Mouse (Mus musculus): ENCODE results near the gene Gm17581. TPM values are rescaled to one million over a fixed set of nuclear protein-coding genes. Genes with fewer than 3 reads are reported as not detected.

Gm17581 gene
- not detected for polyA plus RNA-seq (2014; fragmentation: Illumina TruSeq; extraction: RNeasy Lipid Tissue Mini Kit (QIAGEN cat#74804); ENCODE audit: low read depth, low replicate concordance)

GRCm38 (mm10) chr2:155735766-155736165 lies at the start of gene Gm17581:
TSS of gene Gm17581 (minus strand) at chr2:155735866.

GRCm38 (mm10) chr2:155774927-155775684 lies 39.4 kb upstream of the Gm17581 start, which contains the start of gene Mmp24:
TSS of gene Mmp24 (plus strand) at chr2:155775342.

GRCm38 (mm10) chr2:155751014-155751786 lies 15.5 kb upstream of the Gm17581 start, which contains the start of gene Procr:
TSS of gene Procr (plus strand) at chr2:155751117.

GRCm38 (mm10) chr2:155729158-155729645 lies 6.5 kb downstream of the Gm17581 start, which contains the start of gene Edem2:
TSS of gene Edem2 (minus strand) at chr2:155729475.

GRCm38 (mm10) chr2:155691723-155692493 lies 43.8 kb downstream of the Gm17581 start, which contains the start of gene Trpc4ap:
TSS of gene Trpc4ap (minus strand) at chr2:155692384.

Other genes with a start within 250 kb of the Gm17581 start
- gene Acss2, start 217.9 kb downstream of the Gm17581 start, polyA plus RNA-seq (2014; fragmentation: Illumina TruSeq; extraction: RNeasy Lipid Tissue Mini Kit (QIAGEN cat#74804); ENCODE audit: low read depth, low replicate concordance): 73.7 TPM
- gene Ggt7, start 217.6 kb downstream of the Gm17581 start, polyA plus RNA-seq (2014; fragmentation: Illumina TruSeq; extraction: RNeasy Lipid Tissue Mini Kit (QIAGEN cat#74804); ENCODE audit: low read depth, low replicate concordance): not detected
- 31.7 TPM for gene Gss, start 143.1 kb downstream of the Gm17581 start, polyA plus RNA-seq (2014; fragmentation: Illumina TruSeq; extraction: RNeasy Lipid Tissue Mini Kit (QIAGEN cat#74804); ENCODE audit: low read depth, low replicate concordance)
- not detected for gene Myh7b, start 124.7 kb downstream of the Gm17581 start, polyA plus RNA-seq (2014; fragmentation: Illumina TruSeq; extraction: RNeasy Lipid Tissue Mini Kit (QIAGEN cat#74804); ENCODE audit: low read depth, low replicate concordance)
- 81.1 TPM for gene Trpc4ap, start 43.5 kb downstream of the Gm17581 start, polyA plus RNA-seq (2014; fragmentation: Illumina TruSeq; extraction: RNeasy Lipid Tissue Mini Kit (QIAGEN cat#74804); ENCODE audit: low read depth, low replicate concordance)
- gene Edem2, start 6.4 kb downstream of the Gm17581 start, polyA plus RNA-seq (2014; fragmentation: Illumina TruSeq; extraction: RNeasy Lipid Tissue Mini Kit (QIAGEN cat#74804); ENCODE audit: low read depth, low replicate concordance): 9.0 TPM
- 1.3 TPM for gene Procr, start 15.3 kb upstream of the Gm17581 start, polyA plus RNA-seq (2014; fragmentation: Illumina TruSeq; extraction: RNeasy Lipid Tissue Mini Kit (QIAGEN cat#74804); ENCODE audit: low read depth, low replicate concordance)
- gene Mmp24, start 39.5 kb upstream of the Gm17581 start, polyA plus RNA-seq (2014; fragmentation: Illumina TruSeq; extraction: RNeasy Lipid Tissue Mini Kit (QIAGEN cat#74804); ENCODE audit: low read depth, low replicate concordance): not detected
- 15.5 TPM for gene BC029722, start 83.6 kb upstream of the Gm17581 start, polyA plus RNA-seq (2014; fragmentation: Illumina TruSeq; extraction: RNeasy Lipid Tissue Mini Kit (QIAGEN cat#74804); ENCODE audit: low read depth, low replicate concordance)
- gene Eif6, start 91.1 kb upstream of the Gm17581 start, polyA plus RNA-seq (2014; fragmentation: Illumina TruSeq; extraction: RNeasy Lipid Tissue Mini Kit (QIAGEN cat#74804); ENCODE audit: low read depth, low replicate concordance): 5.1 TPM
- not detected for gene Fam83c, start 99.0 kb upstream of the Gm17581 start, polyA plus RNA-seq (2014; fragmentation: Illumina TruSeq; extraction: RNeasy Lipid Tissue Mini Kit (QIAGEN cat#74804); ENCODE audit: low read depth, low replicate concordance)
- 78.5 TPM for gene Uqcc1, start 194.4 kb upstream of the Gm17581 start, polyA plus RNA-seq (2014; fragmentation: Illumina TruSeq; extraction: RNeasy Lipid Tissue Mini Kit (QIAGEN cat#74804); ENCODE audit: low read depth, low replicate concordance)
- not detected for gene Gm15557, start 204.9 kb upstream of the Gm17581 start, polyA plus RNA-seq (2014; fragmentation: Illumina TruSeq; extraction: RNeasy Lipid Tissue Mini Kit (QIAGEN cat#74804); ENCODE audit: low read depth, low replicate concordance)
- gene Gdf5, start 209.5 kb upstream of the Gm17581 start, polyA plus RNA-seq (2014; fragmentation: Illumina TruSeq; extraction: RNeasy Lipid Tissue Mini Kit (QIAGEN cat#74804); ENCODE audit: low read depth, low replicate concordance): not detected
- gene Cep250, start 220.6 kb upstream of the Gm17581 start, polyA plus RNA-seq (2014; fragmentation: Illumina TruSeq; extraction: RNeasy Lipid Tissue Mini Kit (QIAGEN cat#74804); ENCODE audit: low read depth, low replicate concordance): 1.3 TPM

Data from kidney, adult 10 weeks (tissue).